Mouse (Mus musculus) left cerebral cortex, adult 9 months (tissue): ENCODE data around the gene Slc25a51.

Experiments used
- DNase-seq, 2 experiments: peaks; one replicate each; pipeline ENCODE4 v3.0.0; 2022; ENCODE audit warnings: low spot score in 2 of 2

The Slc25a51 gene

DNA sequence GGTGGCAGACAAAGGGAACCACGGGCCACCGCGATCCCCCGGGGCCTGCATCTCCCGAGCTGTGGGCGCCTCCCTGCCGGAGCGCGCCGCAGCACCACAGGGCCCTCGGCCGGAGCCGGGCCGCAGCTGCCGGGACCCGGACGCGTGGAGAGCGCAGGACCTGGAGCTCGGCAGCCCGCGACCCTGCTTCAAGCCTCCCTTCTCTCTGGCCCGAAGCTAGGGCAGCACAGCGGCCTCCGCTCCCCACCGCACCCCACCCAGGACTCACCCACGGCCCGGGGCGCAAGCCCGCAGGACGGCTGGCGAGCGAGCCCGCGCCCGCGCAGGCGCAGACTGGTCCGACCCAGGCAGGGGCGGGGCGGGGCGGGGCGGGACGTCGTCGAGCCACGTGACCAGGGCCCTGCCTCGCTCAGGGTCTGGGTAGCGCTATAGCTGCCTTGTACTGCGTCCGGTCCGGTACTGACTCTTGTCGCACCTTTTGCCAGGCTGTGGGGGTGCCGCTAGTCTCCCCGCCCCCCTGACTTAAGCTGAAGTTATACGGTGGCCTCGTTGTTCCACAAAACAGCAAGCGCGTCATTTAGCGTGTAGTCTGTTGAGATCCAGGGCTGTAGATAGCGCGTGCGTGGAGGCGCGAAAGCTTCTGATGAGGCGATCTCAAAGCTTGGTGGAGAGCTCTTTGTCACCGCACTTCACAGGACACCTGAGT, at the start of gene Slc25a51:
Gene Slc25a51 (minus strand): TSS at position 340 of the 706 bp plus-strand sequence.
- DNase-seq, result peak; percentile 71 to 82

GRCm38 (mm10) chr4:45457543-45457942, 49.0 kb upstream of the Slc25a51 start:
- DNase-seq, result no peak

DNA sequence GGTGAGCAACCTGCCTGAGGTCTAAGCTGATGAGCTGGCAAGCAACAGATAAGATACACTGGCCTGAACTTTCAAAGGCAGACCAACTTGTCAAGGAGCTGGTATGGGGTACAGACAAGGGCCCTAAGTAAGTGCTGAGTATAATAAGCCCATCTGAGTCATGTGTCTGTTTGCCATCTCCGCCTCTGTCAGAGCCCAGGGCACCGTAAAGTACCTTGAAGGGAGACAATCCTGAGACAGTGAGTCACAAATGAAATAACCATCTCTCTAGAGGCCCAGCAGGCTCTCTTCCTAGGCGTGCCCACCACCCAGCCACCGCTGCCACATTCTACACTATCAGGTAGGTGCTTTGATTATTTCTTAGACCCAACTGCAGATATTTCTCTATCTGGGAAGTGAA, 46.4 kb upstream of the Slc25a51 start:
- DNase-seq, result no peak

DNA sequence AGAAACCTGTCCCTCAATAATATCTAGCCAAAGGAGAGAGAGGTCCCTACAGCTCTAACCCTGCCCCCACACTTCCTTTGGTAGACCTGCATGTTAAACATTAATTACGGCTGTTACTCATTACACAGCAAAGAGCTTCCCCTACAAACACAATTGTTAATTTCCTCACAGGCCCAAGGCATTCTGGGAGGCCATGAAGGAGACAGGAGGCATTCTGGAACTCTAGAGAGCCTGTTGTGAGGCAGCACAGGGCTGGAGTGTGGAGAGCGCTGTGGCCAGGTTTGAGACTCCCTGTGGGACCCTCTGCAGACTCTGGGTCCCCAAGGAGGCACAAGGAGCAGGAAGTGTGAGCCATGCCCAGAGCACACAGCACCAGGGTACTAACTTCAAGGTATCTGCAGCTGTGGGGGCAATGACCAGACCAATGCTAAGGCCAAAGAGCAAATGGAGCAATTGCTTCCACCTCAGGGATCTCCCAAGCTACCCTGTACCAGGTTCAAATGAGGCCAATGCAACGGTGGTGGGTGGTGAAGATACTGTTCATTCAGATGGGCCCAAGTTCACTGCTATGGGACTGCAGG, 44.8 kb upstream of the Slc25a51 start:
- no peak for DNase-seq

- DNase-seq, result peak in 1 of 2 experiments; percentile 42
Measured at GRCm38 (mm10) chr4:45452569-45453111, 44.1 kb upstream of the Slc25a51 start.

DNA sequence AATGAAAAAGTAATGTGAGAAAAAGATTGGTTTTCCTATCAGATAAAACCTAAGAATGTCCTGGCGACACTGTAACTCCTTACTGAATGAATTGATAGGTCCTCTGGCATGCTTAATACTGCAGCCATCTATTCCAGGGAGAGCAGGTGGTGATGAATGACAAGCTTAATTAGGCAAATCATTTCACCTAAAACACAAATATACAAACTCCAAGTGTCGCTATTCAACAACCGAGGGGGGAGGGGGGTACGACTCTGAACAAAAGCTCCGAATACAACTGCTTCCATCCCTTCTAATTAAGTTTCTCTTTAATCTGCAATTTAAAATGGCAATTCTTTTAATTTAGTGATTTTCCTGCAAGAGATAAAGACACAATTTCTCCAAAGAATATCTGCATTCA, 40.4 kb upstream of the Slc25a51 start:
- no peak for DNase-seq

DNA sequence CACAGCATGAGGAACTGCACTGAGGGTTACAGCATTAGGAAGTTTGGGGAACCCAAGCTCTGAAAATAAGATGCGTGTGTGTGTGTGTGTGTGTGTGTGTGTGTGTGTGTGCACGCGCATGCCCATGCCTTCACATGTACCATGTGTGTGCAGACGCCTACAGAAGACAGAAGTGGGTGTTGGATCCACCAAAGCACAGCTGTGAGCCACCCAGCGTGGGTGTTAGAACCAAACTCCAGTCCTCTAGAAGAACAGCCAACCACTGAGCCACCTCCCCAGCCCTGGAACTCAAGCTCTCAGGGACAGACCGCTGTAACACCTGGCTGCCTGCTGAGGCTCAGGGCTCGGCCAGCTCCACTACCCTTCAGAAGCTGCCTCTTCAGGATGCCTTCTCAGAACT, 39.9 kb upstream of the Slc25a51 start:
- no peak for DNase-seq

DNA sequence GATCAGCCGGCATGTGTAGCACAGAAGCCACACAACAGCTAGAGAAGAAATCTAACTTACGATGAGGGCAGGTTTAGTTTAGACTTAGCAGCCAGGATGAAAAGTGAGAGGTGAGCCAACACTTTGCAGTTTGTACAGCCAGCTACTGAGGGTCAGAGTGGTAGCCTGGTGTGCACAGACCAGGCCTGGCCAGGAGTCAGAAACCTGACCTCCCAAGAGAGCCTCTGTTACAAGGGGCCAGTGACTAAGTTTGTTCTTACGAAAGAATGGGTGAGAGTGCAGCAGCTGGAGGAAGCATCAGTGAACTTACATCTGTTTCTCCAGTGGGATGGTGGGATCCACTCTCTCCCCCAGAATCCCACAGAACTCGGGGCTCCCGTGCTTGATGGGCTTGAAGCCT, 38.6 kb upstream of the Slc25a51 start:
- DNase-seq, result no peak

DNA sequence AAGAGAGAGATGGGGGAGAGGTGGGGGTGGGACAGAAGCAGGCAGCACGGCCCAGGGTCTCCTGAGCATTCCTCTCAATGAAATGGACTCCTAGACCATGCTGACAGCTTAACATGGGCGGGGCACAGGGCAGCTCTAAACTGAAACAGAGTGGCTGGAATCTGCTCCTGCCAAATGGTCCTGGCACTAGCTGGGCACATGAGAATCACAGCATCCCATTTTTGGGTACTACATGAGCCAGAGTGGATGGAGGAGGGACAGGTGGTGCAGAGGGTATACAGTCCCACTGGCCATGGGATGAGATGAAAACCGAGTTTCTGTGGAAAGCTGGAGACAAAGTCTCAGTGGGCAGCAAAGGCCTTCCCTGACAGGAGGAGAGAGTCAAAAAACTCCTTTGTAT, 36.7 kb upstream of the Slc25a51 start:
- no peak for DNase-seq

GRCm38 (mm10) chr4:45444813-45445212, 36.2 kb upstream of the Slc25a51 start:
- no peak for DNase-seq

DNA sequence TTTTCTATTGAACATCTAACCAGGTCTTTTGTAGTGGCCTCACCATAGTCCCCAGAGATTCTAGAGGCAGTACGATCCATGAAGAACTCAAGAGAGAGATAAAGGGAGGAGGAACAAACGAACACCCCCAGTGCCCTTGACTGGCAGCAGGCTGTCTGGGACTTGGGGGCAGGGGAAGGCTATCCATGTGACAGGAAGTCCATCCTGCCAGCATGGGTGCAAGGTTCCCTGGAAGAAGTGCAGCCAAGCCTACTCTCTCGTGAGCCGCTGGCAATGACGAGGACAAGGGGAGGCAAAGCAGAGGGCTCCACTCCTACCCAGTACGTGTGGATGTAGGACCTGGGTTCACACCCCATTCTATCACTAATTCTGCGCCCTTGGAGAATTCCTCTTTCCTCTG, 35.1 kb upstream of the Slc25a51 start:
- no peak for DNase-seq

- DNase-seq, result no peak
Measured at GRCm38 (mm10) chr4:45442237-45442636, 33.7 kb upstream of the Slc25a51 start.

DNA sequence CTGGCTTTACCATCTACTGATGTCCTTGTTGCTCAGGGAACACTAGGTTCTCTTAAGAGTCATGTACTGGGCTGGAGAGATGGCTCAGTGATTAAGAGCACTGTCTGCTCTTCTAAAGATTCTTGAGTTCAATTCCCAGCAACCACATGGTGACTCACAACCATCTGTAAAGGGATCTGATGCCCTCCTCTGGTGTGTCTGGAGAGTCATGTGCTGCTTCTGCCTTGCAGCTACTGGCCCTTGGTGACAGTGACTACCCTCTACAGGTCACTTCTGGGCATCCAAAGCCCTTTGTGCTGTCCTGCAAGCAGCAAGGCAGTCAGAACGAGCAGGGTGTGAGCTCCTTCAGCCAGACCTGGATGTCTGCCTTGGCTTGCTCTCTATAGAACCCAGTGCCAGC, 33.2 kb upstream of the Slc25a51 start:
- DNase-seq, result no peak

- DNase-seq, result no peak
Measured at GRCm38 (mm10) chr4:45439281-45439680, 30.7 kb upstream of the Slc25a51 start.

DNA sequence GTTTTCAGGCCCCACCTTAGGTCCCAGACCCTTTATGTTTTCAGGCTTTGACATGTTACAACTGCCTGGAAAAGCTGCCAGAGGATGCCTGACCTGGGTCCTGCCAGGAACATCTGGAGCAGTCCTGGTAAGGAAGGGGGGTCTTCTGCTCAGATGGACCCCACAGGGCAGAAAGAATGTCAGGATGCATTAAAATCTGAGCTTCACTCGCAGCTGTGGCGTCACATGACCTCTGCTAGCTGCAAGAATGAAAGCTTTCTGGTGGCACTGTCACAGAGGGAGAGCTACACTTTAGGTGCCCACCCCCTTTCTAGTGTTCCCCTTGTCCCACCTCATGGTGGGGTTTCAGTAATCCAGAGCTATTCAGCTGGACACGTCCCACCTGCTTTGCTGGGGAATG, 28.4 kb upstream of the Slc25a51 start:
- DNase-seq, result no peak

DNA sequence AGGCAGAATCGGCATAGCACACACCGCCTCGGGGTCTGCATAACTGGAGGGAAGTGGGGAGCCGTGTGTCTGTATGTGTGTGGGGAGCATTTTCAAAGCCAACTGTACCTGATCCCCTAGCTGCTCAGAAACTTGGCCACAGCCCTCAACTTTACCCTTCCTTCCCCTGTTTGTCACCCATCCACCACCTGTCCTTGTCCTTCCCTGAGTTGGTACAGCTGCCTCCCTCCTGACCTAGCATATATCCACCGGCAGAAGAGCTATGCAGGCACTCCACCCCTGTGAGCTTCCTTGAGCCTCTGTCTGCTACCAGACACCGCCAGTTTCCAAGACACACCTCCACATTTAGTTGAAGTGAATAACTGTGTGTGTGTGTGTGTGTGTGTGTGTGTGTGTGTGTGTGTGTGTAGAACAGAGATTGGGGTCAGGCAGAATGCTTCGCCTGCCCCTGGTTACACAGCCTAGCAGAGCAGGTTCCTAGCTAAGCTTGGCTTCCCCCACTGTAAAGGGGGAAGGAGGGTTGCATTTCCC, 27.9 kb upstream of the Slc25a51 start:
- no peak for DNase-seq

GRCm38 (mm10) chr4:45435899-45436298, 27.3 kb upstream of the Slc25a51 start:
- no peak for DNase-seq

DNA sequence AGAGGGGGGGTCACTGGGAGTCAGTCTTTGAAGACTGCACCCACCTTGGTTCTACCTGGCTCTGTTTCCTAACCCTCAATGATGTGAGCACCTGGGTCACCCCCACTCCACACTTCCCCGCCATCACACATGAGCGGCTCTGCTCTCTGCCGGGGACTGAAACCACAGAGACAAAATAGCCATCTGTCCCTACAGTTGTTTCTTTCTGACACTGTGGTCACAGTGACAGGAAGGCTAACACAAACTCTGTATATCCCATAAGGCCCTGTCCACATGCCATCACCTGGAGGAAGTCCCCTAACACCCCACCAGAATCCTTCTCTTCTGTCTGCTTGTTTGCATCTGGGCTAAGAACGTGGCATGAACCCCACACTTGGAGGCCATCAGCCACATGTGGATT, 26.1 kb upstream of the Slc25a51 start:
- no peak for DNase-seq

- no peak for DNase-seq
Measured at GRCm38 (mm10) chr4:45434071-45434470, 25.5 kb upstream of the Slc25a51 start.

DNA sequence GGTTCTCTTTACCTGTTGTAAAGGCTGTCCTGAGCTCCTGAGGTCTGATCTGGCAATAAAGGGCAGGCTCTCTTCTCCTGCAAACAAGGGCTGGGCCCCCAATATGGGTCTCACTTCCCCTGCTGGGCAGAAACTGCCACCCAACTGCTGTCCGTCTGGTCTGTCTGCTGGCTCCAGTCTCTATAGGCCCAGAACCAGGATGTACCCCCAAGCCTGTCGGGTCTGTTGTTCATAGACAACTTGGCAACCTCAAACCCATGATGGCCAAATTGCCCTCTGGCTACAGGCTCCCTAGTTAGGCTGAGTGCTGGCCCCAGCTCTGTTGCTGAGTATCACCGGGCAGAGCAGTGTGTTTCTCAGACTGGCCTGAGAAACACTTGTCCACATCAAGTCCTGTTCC, 23.2 kb upstream of the Slc25a51 start:
- no peak for DNase-seq

DNA sequence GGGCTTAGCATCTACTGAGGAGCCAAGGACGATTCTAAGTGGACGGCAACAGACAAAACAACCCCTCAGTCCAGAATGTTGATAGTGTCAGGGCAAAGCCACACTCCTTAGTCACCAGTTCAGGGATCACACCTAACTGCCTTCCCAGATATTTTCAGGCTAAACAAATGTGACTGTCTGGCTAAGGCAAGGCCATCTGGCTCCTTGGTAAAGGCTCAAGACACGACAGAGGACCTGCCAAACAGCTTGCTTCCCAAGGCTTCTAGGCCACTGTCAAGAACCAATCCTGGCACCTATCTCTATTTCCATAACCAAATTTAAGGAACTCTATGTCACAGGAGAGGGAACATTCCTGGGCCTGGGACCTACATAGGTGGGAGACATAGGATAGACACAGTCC, 22.8 kb upstream of the Slc25a51 start:
- no peak for DNase-seq

DNA sequence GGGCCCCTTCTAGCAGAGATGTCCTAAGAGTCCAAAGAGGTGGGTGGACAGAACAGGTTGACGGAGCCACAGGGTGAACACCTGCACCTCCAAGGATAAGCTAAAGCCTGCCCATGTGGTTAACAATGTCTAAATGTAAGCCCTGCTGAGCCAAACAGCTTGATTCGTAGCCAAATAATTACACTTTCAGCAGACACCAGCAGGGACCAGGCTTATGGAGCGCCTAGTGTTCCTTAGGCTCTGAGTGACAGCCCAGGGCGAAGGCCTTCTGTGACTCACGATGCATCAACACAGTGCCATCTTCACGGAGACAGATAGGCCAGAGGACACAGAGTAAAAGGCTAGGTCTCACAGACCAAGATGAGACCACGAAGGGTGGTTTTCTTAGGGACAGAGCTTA, 20.9 kb upstream of the Slc25a51 start:
- DNase-seq, result no peak

DNA sequence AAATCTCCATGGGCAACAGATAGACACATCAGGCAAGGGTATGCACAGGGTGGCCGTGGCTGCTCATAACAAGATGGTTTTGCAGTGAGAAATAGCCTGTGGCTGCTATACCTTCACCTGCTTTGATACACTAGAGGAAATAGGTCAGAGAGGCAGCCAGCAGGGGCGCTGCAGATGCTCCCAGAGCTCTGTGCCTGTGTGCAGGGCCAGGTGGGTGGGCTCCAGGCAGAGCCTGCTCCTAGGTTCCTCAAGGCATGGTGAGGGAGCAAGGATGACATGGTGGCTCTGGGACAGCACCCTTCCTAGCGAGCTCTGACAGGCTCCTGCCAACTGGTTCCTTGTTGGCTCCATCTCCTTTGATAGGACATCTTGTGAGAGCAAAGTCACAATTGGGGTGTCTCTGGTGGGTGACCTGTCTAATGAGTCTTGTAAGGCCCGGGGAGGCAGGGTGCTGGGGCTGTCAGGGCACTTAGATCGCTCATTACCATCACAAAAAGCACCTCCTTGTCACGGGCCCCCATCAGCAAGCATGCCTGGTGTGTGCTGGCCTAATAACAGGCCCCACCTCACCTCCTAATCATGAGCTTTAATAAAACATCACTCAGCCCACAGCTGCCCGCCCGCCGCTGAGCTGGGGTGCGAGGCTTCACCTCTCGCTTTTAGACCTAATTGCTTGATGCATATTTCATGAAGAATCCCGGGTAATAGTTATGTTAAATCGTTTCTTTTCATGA, 18.3 kb upstream of the Slc25a51 start:
- DNase-seq, result no peak
